Mouse (Mus musculus) G1E (cell line): ENCODE data around the gene Efcab8. TPM values are rescaled to one million over a fixed set of nuclear protein-coding genes. Genes with fewer than 3 reads are reported as not detected.
A peak's percentile ranks its signal among the peaks of the same experiment; 100 is the strongest.
"Not testable (repeated sequence)": the region's sequence is repeated elsewhere in the genome, so short reads cannot be mapped to it uniquely, and the experiment has no call there.

Source experiments
- ATAC-seq: 2 replicates; pipeline ENCODE4 v1.8.0; 2016; ENCODE audit warnings: mild to moderate bottlenecking; ENCODE audit not compliant: insufficient number of reproducible peaks, poor library complexity, low FRiP score, severe bottlenecking; ENCODE audit errors: extremely low read depth
- DNase-seq: peaks from one replicate; pipeline ENCODE4 v3.0.0; 2012; ENCODE audit warnings: low spot score
- H3K27me3 ChIP-seq: 2 replicates; pipeline ENCODE4 v1.6.1; 2012; ENCODE audit warnings: mild to moderate bottlenecking, low read length, inconsistent platforms; ENCODE audit not compliant: insufficient read depth
- H3K36me3 ChIP-seq: replicated peaks from 2 replicates; pipeline ENCODE3; 2012; ENCODE audit warnings: mild to moderate bottlenecking, inconsistent platforms
- H3K4me1 ChIP-seq: 2 replicates; pipeline ENCODE4 v1.6.1; 2012; ENCODE audit warnings: low read depth, low read length, inconsistent platforms, mixed read lengths; ENCODE audit not compliant: insufficient read depth
- H3K4me3 ChIP-seq: 2 replicates; pipeline ENCODE4 v1.5.1; 2012; ENCODE audit warnings: low read depth, mild to moderate bottlenecking, inconsistent platforms, low read length, moderate library complexity, mixed read lengths
- H3K9me3 ChIP-seq: replicated peaks from 2 replicates; pipeline ENCODE4 v1.6.1; 2012; ENCODE audit warnings: inconsistent platforms
- CTCF ChIP-seq: IDR thresholded peaks from 2 replicates; pipeline ENCODE4 v1.5.1; 2012; ENCODE audit warnings: low read depth, low read length, inconsistent platforms, mixed read lengths
- GATA1 ChIP-seq: IDR thresholded peaks from 2 replicates; pipeline ENCODE4 v1.6.1; 2012; ENCODE audit warnings: borderline replicate concordance, low read length, inconsistent platforms, mixed read lengths
- GATA2 ChIP-seq: IDR thresholded peaks from 2 replicates; pipeline ENCODE4 v1.6.1; 2012; ENCODE audit warnings: low read depth, low read length, inconsistent platforms, borderline replicate concordance
- POLR2AphosphoS5 ChIP-seq: IDR thresholded peaks from 2 replicates; pipeline ENCODE4 v1.6.1; 2012; ENCODE audit warnings: low read depth, low read length, inconsistent platforms; ENCODE audit not compliant: insufficient replicate concordance
- TAL1 ChIP-seq: conservative IDR thresholded peaks from 2 replicates; pipeline ENCODE4 v1.6.1; 2012; ENCODE audit warnings: low read depth, low read length, inconsistent platforms, mixed read lengths
- polyA plus RNA-seq: library from polyadenylated mRNA; stranded (reverse); fragments of >175 nt; gene quantifications from 2 replicates; pipeline ENCODE4 v1.2.3, GENCODE M21; 2012
- total RNA-seq, 2 experiments: library from RNA; stranded (forward) in 1 of 2; stranded (reverse) in 1 of 2; fragments of 200-1000 nt in 1 of 2; fragments of >200 nt in 1 of 2; fragmentation: Nextera tagmentation in 1 of 2; gene quantifications; 2 replicates each; pipeline ENCODE4 v1.2.3; 2014 to 2017

Gene Efcab8
- total and polyA plus RNA-seq, 3 experiments: 0.44 TPM; not detected in 2

- ATAC-seq: no peak; the same call in 1 of the 2 replicates
- peak; percentile 26 for DNase-seq
- H3K9me3 ChIP-seq: no peaks in the 10 kb centered on the region
- TF ChIP-seq GATA1: no peak
- TF ChIP-seq TAL1: no peak
- TF ChIP-seq GATA2: no peak
- no peak for TF ChIP-seq CTCF
- no peak for TF ChIP-seq POLR2AphosphoS5
- peaks cover 7% of the 10 kb centered on the region for H3K36me3 ChIP-seq
- H3K4me3 ChIP-seq: peak overlapping the region; percentile 60; the same call in 1 of the 2 replicates
- H3K4me1 ChIP-seq: peaks cover 10% of the 10 kb centered on the region
- H3K27me3 ChIP-seq: peaks cover 17% of the 10 kb centered on the region
Observed at GRCm38 (mm10) chr2:153778638-153779362, 931 bp upstream of the Efcab8 start.

DNA sequence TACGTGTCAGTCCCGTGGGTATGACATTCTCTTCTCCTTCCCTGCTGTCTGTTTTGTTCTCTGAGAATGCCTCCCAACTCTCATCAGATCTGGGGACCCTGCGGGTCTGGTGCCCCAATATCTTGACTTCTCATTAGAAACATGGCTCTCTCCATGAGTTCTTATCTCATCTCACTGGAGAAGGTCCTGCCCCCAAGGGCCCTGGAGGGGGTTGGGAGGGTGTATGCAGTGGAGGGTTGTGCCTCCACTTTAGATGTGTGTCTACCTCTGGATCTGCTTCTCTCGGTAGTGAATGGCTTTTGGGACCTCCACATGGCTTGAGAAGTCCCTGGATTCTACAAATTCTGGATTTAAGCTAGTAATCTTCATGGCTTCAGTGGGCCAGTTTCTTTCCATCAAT lies 1.4 kb downstream of the Efcab8 start:
- no peak for DNase-seq
- TF ChIP-seq TAL1 (no peak), GATA1 (no peak), POLR2AphosphoS5 (no peak), GATA2 (no peak), CTCF (no peak)
- Histone ChIP-seq H3K4me1 (peaks cover 10% of the 10 kb centered on the region), H3K4me3 (no peak overlapping the region), H3K36me3 (no peaks in the 10 kb centered on the region), H3K9me3 (no peaks in the 10 kb centered on the region), H3K27me3 (peaks cover 22% of the 10 kb centered on the region)
- no peak for ATAC-seq

DNA sequence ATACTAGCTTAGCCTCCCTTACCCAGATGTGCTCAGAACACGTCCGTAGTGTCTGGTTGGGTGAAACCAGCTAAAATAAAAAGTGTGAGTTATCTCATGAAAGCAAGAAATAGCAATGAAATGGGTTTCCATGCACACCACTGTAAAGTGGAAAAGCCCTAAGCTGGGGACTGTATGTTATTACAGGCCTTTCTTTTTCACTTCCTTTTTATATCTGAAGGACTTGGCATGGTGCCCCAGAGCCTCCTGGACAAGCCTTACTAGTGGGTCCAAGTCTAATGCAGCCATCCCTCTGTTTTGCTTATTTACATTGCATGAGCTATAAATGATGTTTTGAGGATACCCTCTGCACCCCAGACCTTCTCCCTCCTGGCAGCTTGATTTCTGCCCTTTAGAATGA lies 4.9 kb downstream of the Efcab8 start:
- no peak for DNase-seq
- Histone ChIP-seq H3K4me1 (no peaks in the 10 kb centered on the region), H3K27me3 (peaks cover 34% of the 10 kb centered on the region), H3K9me3 (no peaks in the 10 kb centered on the region), H3K36me3 (no peaks in the 10 kb centered on the region), H3K4me3 (no peak overlapping the region)
- no peak for ATAC-seq
- TF ChIP-seq CTCF (no peak), GATA1 (no peak), POLR2AphosphoS5 (no peak), TAL1 (no peak)

DNA sequence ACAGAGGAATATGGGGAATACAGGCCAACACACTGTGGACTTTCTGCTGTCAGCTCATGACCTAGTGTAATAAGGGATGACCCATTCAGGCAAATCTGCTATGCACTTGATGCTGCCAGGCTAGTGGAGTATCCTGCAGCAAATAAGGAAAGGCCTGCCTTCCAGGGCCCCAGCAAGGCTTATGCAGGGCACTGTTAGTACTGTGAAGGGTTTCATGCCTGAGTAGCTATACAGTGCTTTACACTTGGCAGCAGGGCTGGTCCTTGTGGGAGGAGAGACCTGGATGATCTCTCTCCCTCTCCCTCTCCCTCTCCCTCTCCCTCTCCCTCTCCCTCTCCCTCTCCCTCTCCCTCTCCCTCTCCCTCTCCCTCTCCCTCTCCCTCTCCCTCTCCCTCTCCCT lies 13.6 kb downstream of the Efcab8 start:
- no peak for TF ChIP-seq GATA1
- TF ChIP-seq TAL1: no peak
- peaks cover 42% of the 10 kb centered on the region for H3K27me3 ChIP-seq
- H3K4me1 ChIP-seq: no peaks in the 10 kb centered on the region
- DNase-seq (no peak), ATAC-seq (no peak)
- H3K36me3 ChIP-seq: no peaks in the 10 kb centered on the region
- no peak overlapping the region for H3K4me3 ChIP-seq
- H3K9me3 ChIP-seq: no peaks in the 10 kb centered on the region

DNA sequence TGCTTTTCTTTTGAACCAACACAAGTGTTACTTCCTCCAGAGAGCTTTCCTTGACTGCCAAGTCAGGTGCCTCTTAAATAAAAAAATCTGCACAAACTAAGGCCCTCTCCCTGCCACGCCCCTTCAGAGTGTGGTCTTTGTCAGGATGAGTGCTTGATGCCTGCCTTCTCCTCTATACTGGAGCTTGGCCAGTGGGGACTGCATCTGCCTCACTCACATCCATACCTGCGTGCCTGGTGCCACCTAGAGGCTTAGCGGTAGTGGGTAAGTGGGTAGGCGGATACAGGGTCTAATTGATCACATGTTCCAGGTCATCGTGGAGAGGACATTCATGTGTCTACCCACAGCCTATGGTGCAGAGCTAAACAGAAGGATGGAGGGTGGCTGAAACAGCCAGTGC lies 15.4 kb downstream of the Efcab8 start:
- peak; percentile 8 for DNase-seq
- no peak for TF ChIP-seq GATA2
- TF ChIP-seq CTCF: no peak
- no peak for TF ChIP-seq TAL1
- no peak for TF ChIP-seq POLR2AphosphoS5
- TF ChIP-seq GATA1: no peak

DNA sequence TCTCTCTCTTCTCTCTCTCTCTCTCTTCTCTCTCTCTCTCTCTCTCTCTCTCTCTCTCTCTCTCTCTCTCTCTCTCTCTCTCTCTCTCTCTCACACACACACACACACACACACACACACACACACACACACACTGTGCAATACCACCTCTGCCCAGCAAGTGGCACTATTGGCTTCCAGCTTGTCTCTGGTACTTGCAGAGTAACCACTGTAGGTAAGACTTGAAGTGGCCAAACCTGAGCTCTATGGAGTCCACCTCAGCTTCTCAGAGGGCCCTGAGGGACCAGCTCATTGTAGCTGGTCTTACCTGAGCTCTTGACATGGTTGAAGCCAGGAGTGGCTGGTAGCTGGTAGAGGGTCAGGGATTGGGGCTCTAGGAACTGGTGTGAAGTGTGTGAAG lies 27.7 kb downstream of the Efcab8 start:
- not testable (repeated sequence) for H3K9me3 ChIP-seq, ATAC-seq, DNase-seq, H3K4me3 ChIP-seq, H3K36me3 ChIP-seq, H3K4me1 ChIP-seq
- H3K27me3 ChIP-seq: peaks cover 27% of the 10 kb centered on the region

More for the DNA sequence above, 15.4 kb downstream of the Efcab8 start:
- ATAC-seq: no peak
- peaks cover 34% of the 10 kb centered on the region for H3K27me3 ChIP-seq
- H3K9me3 ChIP-seq: no peaks in the 10 kb centered on the region
- no peaks in the 10 kb centered on the region for H3K4me1 ChIP-seq
- H3K4me3 ChIP-seq: no peak overlapping the region
- no peaks in the 10 kb centered on the region for H3K36me3 ChIP-seq

DNA sequence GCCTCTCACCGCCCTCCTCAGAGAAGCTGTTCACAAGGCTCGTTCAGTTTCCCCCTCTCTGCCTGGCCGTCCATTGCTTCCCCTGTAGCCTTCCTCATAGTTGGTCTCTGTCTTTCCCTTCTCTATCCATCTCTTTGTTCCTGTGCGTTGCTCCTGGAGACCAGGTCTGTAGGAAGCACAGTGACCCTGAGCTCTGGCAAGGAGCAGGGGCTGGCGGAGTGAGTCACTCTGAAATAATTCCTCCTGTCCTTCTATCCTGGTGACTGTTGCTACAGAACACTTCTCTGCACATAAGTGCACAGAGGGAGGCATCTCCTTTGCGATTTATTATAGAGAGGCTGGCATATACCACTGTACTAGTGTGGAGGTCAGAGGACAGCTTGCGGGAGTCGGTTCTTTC lies 28.4 kb downstream of the Efcab8 start:
- no peaks in the 10 kb centered on the region for H3K36me3 ChIP-seq
- no peak overlapping the region for H3K4me3 ChIP-seq
- ATAC-seq (no peak), DNase-seq (no peak)
- H3K4me1 ChIP-seq: no peaks in the 10 kb centered on the region
- H3K9me3 ChIP-seq: no peaks in the 10 kb centered on the region
- no peak for TF ChIP-seq CTCF
- no peak for TF ChIP-seq GATA2
- TF ChIP-seq TAL1: no peak
- no peak for TF ChIP-seq GATA1
- no peak for TF ChIP-seq POLR2AphosphoS5
- H3K27me3 ChIP-seq: peaks cover 32% of the 10 kb centered on the region
